Mouse (Mus musculus) thymus, adult 2 months (tissue): ENCODE data around the gene Gm20388.

ENCODE experiments used
- CTCF ChIP-seq: fragments of 200-500 bp; IDR thresholded peaks from 2 replicates; pipeline ENCODE4 v1.5.1; 2012; ENCODE audit warnings: mild to moderate bottlenecking, control low read depth, low read length, moderate library complexity, borderline replicate concordance; ENCODE audit not compliant: control insufficient read depth, poor library complexity, insufficient read depth; ENCODE audit errors: extremely low read depth
- POLR2A ChIP-seq: fragments of 200-500 bp; IDR thresholded peaks from 2 replicates; pipeline ENCODE4 v1.6.1; 2012; ENCODE audit warnings: mild to moderate bottlenecking, low read length, control low read depth, moderate library complexity; ENCODE audit not compliant: control insufficient read depth, poor library complexity, insufficient read depth; ENCODE audit errors: extremely low read depth

GRCm38 (mm10) chr8:121636180-121636579 lies 1725.5 kb downstream of the Gm20388 start:
- no peak for TF ChIP-seq POLR2A
- no peak for TF ChIP-seq CTCF
